Mouse (Mus musculus) B cell, adult (primary cell): Measurements from ENCODE around the gene Zfp993. TPM values are rescaled to one million over a fixed set of nuclear protein-coding genes. Genes with fewer than 3 reads are reported as not detected.

Source experiments
- total RNA-seq: library from RNA; stranded (reverse); gene quantifications from 4 replicates; pipeline ENCODE4 v1.2.4, GENCODE M21; 2023; ENCODE audit not compliant: inconsistent age

The Zfp993 gene
- 2.1 to 4.7 TPM (median 3.2 TPM) in 4 replicates for total RNA-seq

DNA sequence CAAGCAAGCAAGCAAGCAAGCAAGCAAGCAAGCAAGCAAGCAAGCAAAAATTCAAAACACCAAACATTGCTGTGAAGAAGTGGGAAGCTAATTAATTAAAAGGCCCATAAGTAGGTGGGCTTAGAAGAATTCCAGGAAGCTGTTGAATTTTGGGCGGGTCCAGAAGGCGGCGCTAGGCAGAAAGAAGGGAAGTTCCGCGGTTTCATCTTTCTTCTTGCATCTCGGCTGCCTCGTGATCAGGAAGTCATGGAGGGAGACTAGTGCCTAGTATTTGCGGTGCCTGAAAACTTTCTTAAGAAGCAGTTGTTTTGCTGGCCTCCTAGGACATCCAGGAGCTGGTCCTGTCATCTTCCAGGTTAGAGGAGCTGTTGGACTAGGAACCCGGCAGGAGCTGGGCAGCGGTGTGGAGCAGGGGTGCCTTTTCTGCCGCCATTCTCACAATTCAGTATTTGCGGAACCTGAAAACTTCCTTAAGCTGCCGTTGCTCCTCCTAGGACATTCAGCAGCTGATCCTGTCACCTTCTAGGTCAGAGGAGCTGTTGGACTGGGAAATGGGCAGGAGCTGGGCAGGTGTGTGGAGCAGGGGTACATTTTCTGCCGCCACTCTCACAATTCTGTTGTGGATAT lies at the start of gene Zfp993:
Zfp993 (plus strand) TSS at position 188 of the 627 bp plus-strand sequence.

Other genes starting within 250 kb of the Zfp993 start
- gene Zfp992, start 161.9 kb upstream of the Zfp993 start, total RNA-seq: 5.2 to 6.2 TPM (median 6.0 TPM) in 4 replicates
- 1.8 to 2.7 TPM (median 2.2 TPM) in 4 replicates for gene Zfp981, start 108.9 kb upstream of the Zfp993 start, total RNA-seq